Mouse (Mus musculus) hindbrain, postnatal 0 days (tissue): ENCODE measurements around the gene Bco2. TPM values are rescaled to one million over a fixed set of nuclear protein-coding genes. Genes with fewer than 3 reads are reported as not detected.

ENCODE experiments used
- ATAC-seq: fragments of 200-750 bp; cut with Nextera tagmentation; 2 replicates; pipeline ENCODE4 v1.8.0; 2017; ENCODE audit warnings: mild to moderate bottlenecking, moderate TSS enrichment, moderate library complexity
- DNase-seq: peaks from one replicate; pipeline ENCODE4 v3.0.0-alpha.2; 2015; ENCODE audit warnings: low spot score
- H3K27ac ChIP-seq: fragments of 300-500 bp; sonication (generic); 2 replicates; pipeline ENCODE4 v1.5.1; 2014; ENCODE audit warnings: mild to moderate bottlenecking
- H3K27me3 ChIP-seq: fragments of 300-500 bp; sonication (generic); 2 replicates; pipeline ENCODE4 v1.6.1; 2014; ENCODE audit warnings: low read length, mixed read lengths; ENCODE audit not compliant: insufficient read depth
- H3K36me3 ChIP-seq: fragments of 300-500 bp; sonication (generic); 2 replicates; pipeline ENCODE4 v1.6.1; 2014; ENCODE audit warnings: low read length, mixed read lengths; ENCODE audit not compliant: insufficient read depth
- H3K4me1 ChIP-seq: fragments of 300-500 bp; sonication (generic); 2 replicates; pipeline ENCODE4 v1.6.1; 2014; ENCODE audit warnings: antibody characterized with exemption, low read length, mixed read lengths; ENCODE audit not compliant: insufficient read depth
- H3K4me2 ChIP-seq: fragments of 300-500 bp; sonication (generic); 2 replicates; pipeline ENCODE4 v1.6.1; 2014; ENCODE audit warnings: low read depth, mild to moderate bottlenecking, low read length, moderate library complexity, mixed read lengths
- H3K4me3 ChIP-seq: fragments of 300-500 bp; sonication (generic); 2 replicates; pipeline ENCODE4 v1.5.1; 2014; ENCODE audit warnings: low read length
- H3K9ac ChIP-seq: fragments of 300-500 bp; sonication (generic); replicated peaks from 2 replicates; pipeline ENCODE4 v1.6.1; 2014; ENCODE audit warnings: mild to moderate bottlenecking, low read length, moderate library complexity, mixed read lengths
- H3K9me3 ChIP-seq: fragments of 300-500 bp; sonication (generic); 2 replicates; pipeline ENCODE4 v1.6.1; 2016; ENCODE audit warnings: low read length, mixed read lengths
- CTCF ChIP-seq: IDR thresholded peaks from 2 replicates; pipeline ENCODE4 v1.5.1; 2016; ENCODE audit warnings: antibody characterized with exemption, control low read depth, low read depth
- WGBS: fragments of 180-500 bp; shearing (Covaris S2); extraction: QIAGEN DNeasy Blood & Tissue Kit; methylation state at CpG from one replicate; pipeline ENCODE4 v1.1.7; 2014; 5-methylcytosine and 5-hydroxymethylcytosine counted together
- polyA plus RNA-seq: library from polyadenylated mRNA; unstranded; fragments of >200 nt; fragmentation: Nextera tagmentation; extraction: Ambion mirVana; gene quantifications from 2 replicates; pipeline ENCODE4 v1.2.1, GENCODE M21; 2015
- total RNA-seq: library from RNA; depleted of rRNA; stranded (reverse); fragments of >200 nt; gene quantifications from 2 replicates; pipeline ENCODE4 v1.2.3, GENCODE M21; 2014

Gene Bco2
- total and polyA plus RNA-seq, 2 experiments from 2014 or later = 0.21 to 0.48 TPM

- ATAC-seq (no peak), DNase-seq (no peak)
- Histone ChIP-seq H3K4me3 (no peak overlapping the region), H3K27me3 (no peaks in the 10 kb centered on the region), H3K9me3 (no peaks in the 10 kb centered on the region), H3K4me1 (no peaks in the 10 kb centered on the region), H3K9ac (no peak overlapping the region), H3K36me3 (no peaks in the 10 kb centered on the region), H3K4me2 (no peak overlapping the region), H3K27ac (no peak overlapping the region)
- WGBS = 77% methylated on average over 9 of the region's 9 CpGs
- no peak for TF ChIP-seq CTCF
Observed at GRCm38 (mm10) chr9:50542401-50542800, 12.6 kb downstream of the Bco2 start.

- H3K4me3 ChIP-seq = no peak overlapping the region
- no peak overlapping the region for H3K4me2 ChIP-seq
- no peaks in the 10 kb centered on the region for H3K27me3 ChIP-seq
- H3K36me3 ChIP-seq = no peaks in the 10 kb centered on the region
- TF ChIP-seq CTCF = no peak
- 69% methylated on average over 7 of the region's 7 CpGs for WGBS
- ATAC-seq (no peak), DNase-seq (no peak)
- H3K27ac ChIP-seq = no peak overlapping the region
- H3K4me1 ChIP-seq = no peaks in the 10 kb centered on the region
- no peak overlapping the region for H3K9ac ChIP-seq
- no peaks in the 10 kb centered on the region for H3K9me3 ChIP-seq
Observed at GRCm38 (mm10) chr9:50540170-50540569, 14.8 kb downstream of the Bco2 start.

- H3K4me3 ChIP-seq = no peak overlapping the region
- no peaks in the 10 kb centered on the region for H3K36me3 ChIP-seq
- H3K27ac ChIP-seq = no peak overlapping the region
- DNase-seq (no peak), ATAC-seq (no peak)
- no peaks in the 10 kb centered on the region for H3K9me3 ChIP-seq
- H3K27me3 ChIP-seq = no peaks in the 10 kb centered on the region
- no peak overlapping the region for H3K4me2 ChIP-seq
- H3K9ac ChIP-seq = no peak overlapping the region
- 89% methylated on average over 4 of the region's 4 CpGs for WGBS
- TF ChIP-seq CTCF = no peak
- no peaks in the 10 kb centered on the region for H3K4me1 ChIP-seq
Observed at GRCm38 (mm10) chr9:50537295-50537694, 17.7 kb downstream of the Bco2 start.

- H3K4me1 ChIP-seq = no peaks in the 10 kb centered on the region
- DNase-seq = no peak
- no peak for TF ChIP-seq CTCF
- H3K4me3 ChIP-seq = no peak overlapping the region
- no peak overlapping the region for H3K9ac ChIP-seq
- H3K27me3 ChIP-seq = no peaks in the 10 kb centered on the region
- H3K27ac ChIP-seq = no peak overlapping the region
- 85% methylated on average over 7 of the region's 7 CpGs for WGBS
- H3K4me2 ChIP-seq = no peak overlapping the region
- H3K36me3 ChIP-seq = no peaks in the 10 kb centered on the region
- no peaks in the 10 kb centered on the region for H3K9me3 ChIP-seq
- no peak for ATAC-seq
Observed at GRCm38 (mm10) chr9:50536603-50537135, 18.3 kb downstream of the Bco2 start.

- TF ChIP-seq CTCF = no peak
- no peak overlapping the region for H3K9ac ChIP-seq
- H3K4me2 ChIP-seq = no peak overlapping the region
- H3K36me3 ChIP-seq = no peaks in the 10 kb centered on the region
- no peaks in the 10 kb centered on the region for H3K9me3 ChIP-seq
- H3K4me3 ChIP-seq = no peak overlapping the region
- no peaks in the 10 kb centered on the region for H3K4me1 ChIP-seq
- ATAC-seq = no peak
- DNase-seq = no peak
- 80% methylated on average over 5 of the region's 5 CpGs for WGBS
- no peak overlapping the region for H3K27ac ChIP-seq
- H3K27me3 ChIP-seq = no peaks in the 10 kb centered on the region
Observed at GRCm38 (mm10) chr9:50535930-50536329, 19.1 kb downstream of the Bco2 start.

GRCm38 (mm10) chr9:50533791-50534190 lies 21.2 kb downstream of the Bco2 start:
- H3K4me1 ChIP-seq = no peaks in the 10 kb centered on the region
- ATAC-seq (no peak), DNase-seq (no peak)
- H3K9me3 ChIP-seq = no peaks in the 10 kb centered on the region
- H3K4me3 ChIP-seq = no peak overlapping the region
- H3K36me3 ChIP-seq = no peaks in the 10 kb centered on the region
- H3K9ac ChIP-seq = no peak overlapping the region
- no peak overlapping the region for H3K27ac ChIP-seq
- 76% methylated on average over 3 of the region's 3 CpGs for WGBS
- no peak for TF ChIP-seq CTCF
- H3K4me2 ChIP-seq = no peak overlapping the region
- no peaks in the 10 kb centered on the region for H3K27me3 ChIP-seq

- Histone ChIP-seq H3K4me3 (no peak overlapping the region), H3K9me3 (no peaks in the 10 kb centered on the region), H3K4me1 (no peaks in the 10 kb centered on the region), H3K36me3 (no peaks in the 10 kb centered on the region), H3K27me3 (no peaks in the 10 kb centered on the region), H3K9ac (no peak overlapping the region), H3K4me2 (no peak overlapping the region), H3K27ac (no peak overlapping the region)
- ATAC-seq (no peak), DNase-seq (no peak)
- no peak for TF ChIP-seq CTCF
- WGBS = 87% methylated on average over 11 of the region's 11 CpGs
Observed at GRCm38 (mm10) chr9:50533328-50533727, 21.7 kb downstream of the Bco2 start.
